Mouse (Mus musculus): Measurements from ENCODE around the gene Gm4763. TPM values are rescaled to one million over a fixed set of nuclear protein-coding genes. Genes with fewer than 3 reads are reported as not detected.
"Not testable (repeated sequence)": the region's sequence is repeated elsewhere in the genome, so short reads cannot be mapped to it uniquely, and the experiment has no call there.

The Gm4763 gene
- polyA plus RNA-seq, 1 experiment from 2014 or later = not detected

DNA sequence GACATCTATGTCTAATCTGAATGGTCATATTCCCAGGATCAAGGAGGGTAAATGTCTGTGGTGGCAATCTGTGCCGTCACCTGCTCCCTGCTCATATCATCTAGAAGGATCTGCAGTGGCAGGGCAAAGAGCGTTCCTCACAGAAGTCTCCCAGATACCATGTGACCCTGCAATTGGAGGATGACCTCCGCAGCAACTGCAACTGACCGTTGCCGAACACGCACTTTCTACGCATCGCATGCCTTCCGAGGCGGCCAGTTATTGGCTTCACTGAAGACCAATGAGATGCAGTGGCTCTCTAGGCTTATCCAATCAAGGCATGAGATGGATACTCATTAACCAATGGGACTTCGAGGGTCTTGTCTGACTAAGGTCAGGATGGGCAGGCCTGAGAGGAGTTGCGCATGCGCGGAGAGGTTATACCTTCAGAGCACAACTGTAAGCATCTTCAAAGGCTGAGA lies 17.8 kb downstream of the Gm4763 start, which contains the start of gene BC049730:
BC049730 (plus strand) TSS at position 411 of the 461 bp plus-strand sequence.
- no peak for DNase-seq (ENCODE audit: low spot score)
- 93% methylated on average over 14 of the region's 14 CpGs for WGBS

DNA sequence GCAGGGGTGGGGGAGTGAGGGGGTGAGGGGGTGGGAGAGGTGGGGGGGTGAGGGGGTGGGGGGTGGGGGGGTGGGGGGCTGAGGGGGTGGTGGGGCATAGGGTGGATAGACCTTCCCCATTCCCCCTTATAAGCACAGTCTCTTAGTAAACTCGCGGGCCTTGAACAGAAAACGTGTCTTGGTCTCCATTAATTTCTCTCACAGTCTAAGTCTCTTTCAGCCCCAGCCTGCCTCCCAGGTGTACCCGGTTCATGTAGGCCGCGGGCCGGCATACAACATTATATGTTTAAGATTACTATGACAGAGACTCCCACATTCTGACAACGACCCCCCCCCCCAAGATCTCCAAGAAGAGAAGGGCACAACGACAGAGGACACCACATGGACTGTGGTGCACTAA lies 23.9 kb downstream of the Gm4763 start:
- not testable (repeated sequence) for H3K27ac ChIP-seq (replicated peaks); H3K36me3 ChIP-seq; H3K4me1 ChIP-seq; H3K9me3 ChIP-seq (replicated peaks); DNase-seq (ENCODE audit: low spot score); H3K4me3 ChIP-seq; H3K27me3 ChIP-seq (ENCODE audit: low read depth, poor library complexity, severe bottlenecking)
- WGBS = 83% methylated on average over 9 of the region's 9 CpGs

More for the DNA sequence above, 17.8 kb downstream of the Gm4763 start, which contains the start of gene BC049730:
- no peaks in the 10 kb centered on the region for H3K27me3 ChIP-seq (ENCODE audit: low read depth, poor library complexity, severe bottlenecking)
- H3K4me1 ChIP-seq = no peaks in the 10 kb centered on the region
- no peak within 1 kb of the TSS for H3K27ac ChIP-seq (replicated peaks)
- no peaks in the 10 kb centered on the region for H3K9me3 ChIP-seq (replicated peaks)
- H3K36me3 ChIP-seq = no peaks in the 10 kb centered on the region
- no peak within 1 kb of the TSS for H3K4me3 ChIP-seq

DNA sequence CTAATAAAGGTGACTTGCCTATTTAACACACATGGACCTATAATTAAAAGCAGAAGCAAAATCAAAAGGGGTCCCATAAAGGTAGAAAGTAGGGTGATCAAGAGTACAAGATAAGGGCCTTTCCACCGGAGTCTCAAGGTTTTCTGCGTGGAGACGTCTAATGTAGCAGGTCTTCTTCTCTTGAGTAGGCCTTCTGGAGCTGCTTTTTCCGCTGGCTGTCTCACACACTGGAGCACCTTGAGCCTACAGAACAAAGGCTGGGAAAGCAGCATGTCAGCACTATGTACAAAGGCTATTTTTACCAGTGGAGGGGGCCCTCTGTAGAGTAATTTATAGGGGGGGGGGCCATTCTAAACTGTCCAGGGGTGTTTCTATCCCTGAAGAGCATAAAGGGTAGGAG lies 28.8 kb downstream of the Gm4763 start:
- not testable (repeated sequence) for H3K4me1 ChIP-seq; H3K9me3 ChIP-seq (replicated peaks); H3K36me3 ChIP-seq; H3K27ac ChIP-seq (replicated peaks); H3K4me3 ChIP-seq; H3K27me3 ChIP-seq (ENCODE audit: low read depth, poor library complexity, severe bottlenecking); DNase-seq (ENCODE audit: low spot score)
- WGBS = 97% methylated on average over 4 of the region's 4 CpGs

DNA sequence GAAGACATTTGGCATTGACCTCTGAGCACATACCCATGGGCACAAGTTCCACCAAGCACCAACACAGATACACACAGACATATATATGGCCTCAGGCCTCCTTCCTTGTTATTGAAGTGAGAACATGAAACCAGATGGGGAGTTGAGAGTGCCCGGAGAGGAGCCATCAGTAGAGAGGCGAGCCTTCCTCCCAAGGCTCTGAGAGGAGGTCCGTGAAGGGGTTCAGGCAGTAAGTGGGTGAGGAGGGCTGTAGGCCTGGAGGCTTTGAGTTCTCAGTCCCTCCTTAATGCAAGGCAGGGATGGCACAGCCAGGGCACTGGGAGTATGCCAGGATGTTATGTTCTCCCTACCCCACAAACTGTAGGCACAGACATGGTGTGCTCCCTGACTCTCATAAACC lies 34.0 kb downstream of the Gm4763 start:
- not testable (repeated sequence) for H3K4me1 ChIP-seq; DNase-seq (ENCODE audit: low spot score)

DNA sequence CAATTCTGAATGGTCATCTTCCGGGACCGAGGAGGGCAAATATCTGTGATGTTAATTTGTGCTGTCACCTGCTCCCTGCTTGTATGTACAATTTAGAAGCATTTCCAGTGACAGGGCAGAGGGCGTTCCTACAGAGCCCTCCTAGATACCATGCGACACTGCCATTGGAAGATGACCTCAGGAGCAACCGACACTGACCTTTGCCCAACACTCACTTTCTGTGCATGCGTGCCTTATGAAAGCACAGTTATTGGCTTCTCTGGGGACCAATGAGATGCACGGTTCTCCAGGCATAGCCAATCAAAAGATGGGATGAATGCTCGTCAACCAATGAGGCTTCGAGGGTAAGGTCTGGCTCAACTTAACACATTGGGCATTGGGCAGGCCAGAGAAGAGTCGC lies 39.2 kb downstream of the Gm4763 start:
- H3K9me3 ChIP-seq (replicated peaks); H3K4me1 ChIP-seq; H3K36me3 ChIP-seq; H3K4me3 ChIP-seq; H3K27ac ChIP-seq (replicated peaks); DNase-seq (ENCODE audit: low spot score); H3K27me3 ChIP-seq (ENCODE audit: low read depth, poor library complexity, severe bottlenecking): not testable (repeated sequence)
- 91% methylated on average over 10 of the region's 10 CpGs for WGBS

More for the DNA sequence above, 34.0 kb downstream of the Gm4763 start:
- WGBS = 80% methylated on average over 3 of the region's 3 CpGs
- H3K36me3 ChIP-seq; H3K9me3 ChIP-seq (replicated peaks); H3K27me3 ChIP-seq (ENCODE audit: low read depth, poor library complexity, severe bottlenecking); H3K4me3 ChIP-seq; H3K27ac ChIP-seq (replicated peaks): not testable (repeated sequence)

DNA sequence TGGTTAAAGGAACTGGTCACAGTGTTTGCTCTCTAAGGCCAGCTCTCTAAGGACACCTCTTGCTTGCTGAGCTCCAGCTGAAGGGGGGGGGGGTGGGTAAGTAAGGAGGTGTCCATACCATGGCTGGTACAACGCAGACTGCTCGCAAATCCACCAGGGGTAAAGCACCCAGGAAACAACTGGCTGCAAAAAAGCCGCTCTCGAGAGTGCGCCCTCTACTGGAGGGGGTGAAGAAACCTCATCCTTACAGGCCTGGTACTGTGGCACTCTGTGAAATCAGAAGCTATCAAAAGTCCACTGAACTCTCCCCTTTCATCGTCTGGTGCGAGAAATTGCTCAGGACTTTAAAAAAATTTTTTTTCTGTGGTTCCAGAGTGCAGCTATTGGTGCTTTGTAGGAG lies 42.6 kb downstream of the Gm4763 start:
- not testable (repeated sequence) for H3K9me3 ChIP-seq (replicated peaks); H3K4me3 ChIP-seq; H3K36me3 ChIP-seq; H3K27ac ChIP-seq (replicated peaks); H3K4me1 ChIP-seq; H3K27me3 ChIP-seq (ENCODE audit: low read depth, poor library complexity, severe bottlenecking); DNase-seq (ENCODE audit: low spot score)
- WGBS = 74% methylated on average over 7 of the region's 7 CpGs

DNA sequence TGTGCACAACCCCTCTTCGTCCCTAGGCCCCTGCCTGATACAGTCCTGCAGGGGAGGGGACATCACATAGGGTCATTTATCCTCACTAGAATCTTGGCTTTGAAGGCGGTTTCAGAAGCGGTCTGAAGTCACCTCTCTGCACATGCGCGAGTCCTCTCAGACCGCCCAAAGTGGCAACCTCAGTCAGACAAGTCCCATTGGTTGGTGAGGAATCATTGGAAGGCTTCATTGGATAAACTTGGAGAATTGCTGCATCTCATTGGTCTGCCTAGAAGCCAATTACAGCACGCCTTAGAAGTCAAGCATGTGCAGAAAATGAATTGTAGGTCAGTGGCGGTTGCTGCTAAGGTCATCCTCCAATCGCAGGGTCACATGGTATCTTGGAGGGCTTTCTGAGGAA lies 50.1 kb downstream of the Gm4763 start, which contains the start of gene Tex101:
Tex101 (minus strand) TSS at position 101 of the 400 bp plus-strand sequence.
- Histone ChIP-seq H3K4me1 (no peaks in the 10 kb centered on the region), H3K27ac (replicated peaks) (no peak within 1 kb of the TSS), H3K27me3 (ENCODE audit: low read depth, poor library complexity, severe bottlenecking) (no peaks in the 10 kb centered on the region), H3K9me3 (replicated peaks) (no peaks in the 10 kb centered on the region), H3K4me3 (no peak within 1 kb of the TSS), H3K36me3 (no peaks in the 10 kb centered on the region)
- DNase-seq (ENCODE audit: low spot score) = no peak
- WGBS = 86% methylated on average over 9 of the region's 9 CpGs

DNA sequence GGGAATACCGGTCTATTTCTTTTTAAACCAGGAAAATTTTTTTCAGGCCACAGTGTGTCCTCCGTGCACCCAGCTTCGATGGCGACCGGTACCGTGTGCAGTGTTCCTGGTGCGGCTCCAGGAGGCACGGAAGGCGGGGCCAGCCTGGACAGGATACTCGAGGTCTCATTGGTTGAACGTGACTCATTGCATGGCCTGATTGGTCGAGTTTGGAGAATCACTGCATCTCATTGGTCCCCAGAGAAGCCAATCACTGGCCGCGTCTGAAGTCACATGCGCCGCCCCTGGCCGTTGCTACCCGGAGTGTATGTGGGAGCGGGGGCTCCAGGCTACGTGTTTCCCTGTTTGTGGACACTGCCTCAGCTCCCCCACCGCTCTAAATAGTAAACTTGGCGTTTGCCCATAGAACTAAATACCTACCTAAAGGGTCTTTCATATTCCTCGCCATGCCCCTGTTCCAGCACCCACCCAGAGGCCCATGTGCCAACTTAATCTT lies 54.7 kb downstream of the Gm4763 start:
- Histone ChIP-seq H3K9me3 (replicated peaks) (no peaks in the 10 kb centered on the region), H3K27me3 (ENCODE audit: low read depth, poor library complexity, severe bottlenecking) (no peaks in the 10 kb centered on the region), H3K4me3 (no peak overlapping the region), H3K36me3 (no peaks in the 10 kb centered on the region), H3K27ac (replicated peaks) (no peak overlapping the region), H3K4me1 (no peaks in the 10 kb centered on the region)
- no peak for DNase-seq (ENCODE audit: low spot score)
- WGBS = 92% methylated on average over 23 of the region's 23 CpGs

Other genes with a start within 250 kb of the Gm4763 start
- 10.0 and 18.3 TPM in 2 replicates for gene Cadm4, start 244.9 kb downstream of the Gm4763 start, polyA plus RNA-seq (2016; fragmentation: Nextera tagmentation; extraction: Ambion mirVana)
- 116 and 127 TPM in 2 replicates for gene Zfp428, start 219.9 kb downstream of the Gm4763 start, polyA plus RNA-seq (2016; fragmentation: Nextera tagmentation; extraction: Ambion mirVana)
- gene AC161166.1, start 214.5 kb downstream of the Gm4763 start, polyA plus RNA-seq (2016; fragmentation: Nextera tagmentation; extraction: Ambion mirVana) = 0.64 and 0.99 TPM in 2 replicates
- 8.4 and 12.5 TPM in 2 replicates for gene Irgq, start 196.2 kb downstream of the Gm4763 start, polyA plus RNA-seq (2016; fragmentation: Nextera tagmentation; extraction: Ambion mirVana)
- 0.14 TPM in 1 of 2 replicates, not detected in the other for gene Pinlyp, start 180.8 kb downstream of the Gm4763 start, polyA plus RNA-seq (2016; fragmentation: Nextera tagmentation; extraction: Ambion mirVana)
- 149 and 160 TPM in 2 replicates for gene Xrcc1, start 180.6 kb downstream of the Gm4763 start, polyA plus RNA-seq (2016; fragmentation: Nextera tagmentation; extraction: Ambion mirVana)
- gene Ethe1, start 139.4 kb downstream of the Gm4763 start, polyA plus RNA-seq (2016; fragmentation: Nextera tagmentation; extraction: Ambion mirVana) = 22.8 and 24.1 TPM in 2 replicates
- 1.4 and 2.1 TPM in 2 replicates for gene Zfp575, start 139.3 kb downstream of the Gm4763 start, polyA plus RNA-seq (2016; fragmentation: Nextera tagmentation; extraction: Ambion mirVana)
- 0.05 TPM in 1 of 2 replicates, not detected in the other for gene Phldb3, start 116.1 kb downstream of the Gm4763 start, polyA plus RNA-seq (2016; fragmentation: Nextera tagmentation; extraction: Ambion mirVana)
- gene Lypd3, start 90.4 kb downstream of the Gm4763 start, polyA plus RNA-seq (2016; fragmentation: Nextera tagmentation; extraction: Ambion mirVana) = 0.32 and 0.36 TPM in 2 replicates
- not detected in 2 replicates for gene Tex101, start 50.2 kb downstream of the Gm4763 start, polyA plus RNA-seq (2016; fragmentation: Nextera tagmentation; extraction: Ambion mirVana)
- gene BC049730, start 17.7 kb downstream of the Gm4763 start, polyA plus RNA-seq (2016; fragmentation: Nextera tagmentation; extraction: Ambion mirVana) = not detected in 2 replicates
- not detected in 2 replicates for gene Cd177, start 33.4 kb upstream of the Gm4763 start, polyA plus RNA-seq (2016; fragmentation: Nextera tagmentation; extraction: Ambion mirVana)
- not detected in 2 replicates for gene Ceacam10, start 50.3 kb upstream of the Gm4763 start, polyA plus RNA-seq (2016; fragmentation: Nextera tagmentation; extraction: Ambion mirVana)
- gene Gm9844, start 135.3 kb upstream of the Gm4763 start, polyA plus RNA-seq (2016; fragmentation: Nextera tagmentation; extraction: Ambion mirVana) = 15.7 and 17.2 TPM in 2 replicates
- gene Lypd4, start 143.0 kb upstream of the Gm4763 start, polyA plus RNA-seq (2016; fragmentation: Nextera tagmentation; extraction: Ambion mirVana) = not detected in 2 replicates
- 0.14 TPM in 1 of 2 replicates, not detected in the other for gene Dmrtc2, start 143.1 kb upstream of the Gm4763 start, polyA plus RNA-seq (2016; fragmentation: Nextera tagmentation; extraction: Ambion mirVana)
- gene Rps19, start 157.5 kb upstream of the Gm4763 start, polyA plus RNA-seq (2016; fragmentation: Nextera tagmentation; extraction: Ambion mirVana) = 1,942 and 2,205 TPM in 2 replicates
- 0.15 and 0.23 TPM in 2 replicates for gene Cd79a, start 170.5 kb upstream of the Gm4763 start, polyA plus RNA-seq (2016; fragmentation: Nextera tagmentation; extraction: Ambion mirVana)
- gene Arhgef1, start 176.0 kb upstream of the Gm4763 start, polyA plus RNA-seq (2016; fragmentation: Nextera tagmentation; extraction: Ambion mirVana) = 60.4 and 62.5 TPM in 2 replicates
- 0.63 and 0.81 TPM in 2 replicates for gene Gm4881, start 217.6 kb upstream of the Gm4763 start, polyA plus RNA-seq (2016; fragmentation: Nextera tagmentation; extraction: Ambion mirVana)
- gene Rabac1, start 245.8 kb upstream of the Gm4763 start, polyA plus RNA-seq (2016; fragmentation: Nextera tagmentation; extraction: Ambion mirVana) = 89.0 and 109 TPM in 2 replicates

Data from midbrain, embryonic 10.5 days (tissue).